Mouse (Mus musculus): ENCODE measurements around the gene Fam234b. TPM values are rescaled to one million over a fixed set of nuclear protein-coding genes. Genes with fewer than 3 reads are reported as not detected.
A peak's percentile ranks its signal among the peaks of the same experiment; 100 is the strongest.

Fam234b gene
- polyA plus RNA-seq, 1 experiment from 2014 or later: 105 TPM

DNA sequence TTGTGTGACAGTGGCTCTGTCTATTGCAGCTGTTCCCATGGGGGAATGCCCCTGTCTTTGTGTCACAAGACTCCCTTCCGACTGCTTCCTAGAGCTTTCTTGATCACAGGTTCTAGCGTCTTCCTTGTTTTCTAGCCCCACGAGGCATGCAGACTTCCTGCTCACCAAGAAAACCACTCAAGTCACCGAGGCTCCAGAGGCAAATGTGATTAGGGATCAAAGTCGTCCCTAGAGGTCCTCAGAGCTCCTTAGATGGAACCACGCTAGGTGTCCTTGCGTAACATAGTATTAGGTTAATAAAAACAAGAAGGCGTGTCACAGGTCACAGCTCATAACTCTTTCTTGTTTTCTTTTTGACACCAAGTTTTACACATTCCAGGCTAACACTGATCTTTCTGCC is 13.8 kb upstream of the Fam234b start:
- WGBS: 48% methylated on average over 8 of the region's 8 CpGs
- Histone ChIP-seq H3K4me2 (no peak overlapping the region), H3K4me3 (replicated peaks) (no peak overlapping the region), H3K27ac (replicated peaks) (no peak overlapping the region), H3K4me1 (no peaks in the 10 kb centered on the region), H3K9ac (replicated peaks) (no peak overlapping the region), H3K27me3 (replicated peaks) (no peaks in the 10 kb centered on the region), H3K9me3 (replicated peaks) (no peaks in the 10 kb centered on the region), H3K36me3 (no peaks in the 10 kb centered on the region)
- no peak for ATAC-seq (ENCODE audit: low FRiP score)

DNA sequence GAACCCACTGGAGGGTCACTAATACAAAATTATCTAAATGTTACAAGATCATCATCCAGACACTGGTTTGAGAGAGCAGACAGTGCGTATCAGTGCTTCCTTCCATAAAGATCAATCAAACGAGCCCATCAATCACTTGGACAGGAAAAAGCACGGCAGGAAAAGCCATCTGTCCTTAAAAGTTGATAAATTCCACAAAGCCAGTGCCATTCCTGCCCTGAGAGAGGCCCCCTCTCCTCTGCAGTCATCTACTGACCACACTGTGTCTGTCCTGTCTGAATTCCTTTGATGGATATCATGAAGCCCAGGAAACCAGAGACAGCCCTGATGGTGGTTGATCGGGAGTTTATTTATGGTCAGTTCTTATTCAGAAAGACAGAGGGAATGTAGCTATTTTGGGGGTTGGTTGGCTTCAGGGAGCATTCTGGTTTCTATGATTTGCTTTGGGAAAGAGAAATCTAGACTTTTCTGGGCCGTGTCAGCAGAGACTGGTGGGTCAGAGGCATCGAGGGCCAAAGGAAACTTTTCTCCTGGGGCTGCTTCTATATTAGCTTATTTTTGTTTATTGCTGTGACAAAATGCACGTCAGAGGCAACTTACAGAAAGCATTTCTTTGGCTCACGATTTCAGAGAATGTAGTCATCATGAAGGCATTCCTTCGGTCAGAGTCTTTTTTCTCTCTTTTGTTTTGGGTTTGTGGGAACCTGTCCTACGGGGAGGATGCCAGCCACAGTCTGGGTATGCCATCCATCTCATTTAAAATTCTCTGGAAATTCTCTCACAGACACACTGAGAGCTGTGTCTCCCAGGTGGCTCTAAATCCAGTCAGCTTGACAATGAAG is 10.5 kb upstream of the Fam234b start:
- 50% methylated on average over 10 of the region's 10 CpGs for WGBS

DNA sequence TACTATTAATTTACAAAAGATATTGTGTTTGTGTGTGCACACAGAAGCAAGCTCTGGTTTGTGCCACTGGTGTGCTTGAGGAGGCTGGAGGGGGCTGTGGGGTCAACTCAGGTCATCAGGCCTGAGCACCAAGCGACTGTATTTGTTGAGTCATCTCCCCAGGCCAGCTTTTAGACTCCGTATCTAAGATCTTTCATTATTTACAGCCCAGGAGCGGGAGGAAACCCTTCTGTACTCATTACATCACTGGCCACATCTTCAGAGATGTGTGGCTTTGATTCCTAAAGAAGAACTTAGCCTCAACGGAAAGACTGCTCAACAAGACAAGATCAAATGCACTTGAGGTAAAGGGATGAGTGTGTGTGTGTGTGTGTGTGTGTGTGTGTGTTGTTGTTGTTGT is 9.1 kb upstream of the Fam234b start:
- Histone ChIP-seq H3K36me3 (no peaks in the 10 kb centered on the region), H3K27me3 (replicated peaks) (no peaks in the 10 kb centered on the region), H3K9me3 (replicated peaks) (no peaks in the 10 kb centered on the region), H3K27ac (replicated peaks) (no peak overlapping the region), H3K4me1 (peaks cover 4% of the 10 kb centered on the region; the same call in 1 of the 2 replicates), H3K4me2 (no peak overlapping the region), H3K9ac (replicated peaks) (no peak overlapping the region), H3K4me3 (replicated peaks) (no peak overlapping the region)
- WGBS: 81% methylated on average over 4 of the region's 4 CpGs
- no peak for ATAC-seq (ENCODE audit: low FRiP score)

More for the DNA sequence above, 10.5 kb upstream of the Fam234b start:
- no peak for ATAC-seq (ENCODE audit: low FRiP score)
- H3K4me1 ChIP-seq: 0 out of 2 replicates have a peak, but pooled peaks cover 3% of the 10 kb centered on the region
- no peak overlapping the region for H3K4me2 ChIP-seq
- H3K4me3 ChIP-seq (replicated peaks): no peak overlapping the region
- no peak overlapping the region for H3K9ac ChIP-seq (replicated peaks)
- H3K27me3 ChIP-seq (replicated peaks): no peaks in the 10 kb centered on the region
- H3K9me3 ChIP-seq (replicated peaks): no peaks in the 10 kb centered on the region
- H3K36me3 ChIP-seq: no peaks in the 10 kb centered on the region
- H3K27ac ChIP-seq (replicated peaks): no peak overlapping the region

DNA sequence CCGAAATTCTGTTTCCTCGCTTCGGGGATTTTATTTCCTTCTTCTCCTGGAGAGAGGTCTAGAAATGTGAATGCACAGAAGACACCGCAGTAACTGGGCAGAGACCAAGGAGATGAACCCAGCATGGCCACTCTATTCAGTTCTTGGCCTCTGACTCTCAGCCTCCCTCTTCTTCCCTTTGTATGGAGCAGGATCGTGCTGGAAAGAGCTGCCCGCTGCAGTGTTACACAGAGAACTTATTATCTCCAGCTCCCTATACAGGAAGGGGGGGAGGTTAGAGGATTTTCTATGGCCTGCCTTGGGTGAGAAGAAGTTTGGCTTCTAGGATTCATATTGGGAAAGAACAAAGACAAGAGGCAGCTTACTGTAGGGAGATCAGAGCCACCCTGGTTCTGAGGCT is 7.7 kb upstream of the Fam234b start:
- 60% methylated on average over 6 of the region's 6 CpGs for WGBS
- peaks cover 6% of the 10 kb centered on the region; the same call in 1 of the 2 replicates for H3K4me1 ChIP-seq
- no peak for ATAC-seq (ENCODE audit: low FRiP score)

DNA sequence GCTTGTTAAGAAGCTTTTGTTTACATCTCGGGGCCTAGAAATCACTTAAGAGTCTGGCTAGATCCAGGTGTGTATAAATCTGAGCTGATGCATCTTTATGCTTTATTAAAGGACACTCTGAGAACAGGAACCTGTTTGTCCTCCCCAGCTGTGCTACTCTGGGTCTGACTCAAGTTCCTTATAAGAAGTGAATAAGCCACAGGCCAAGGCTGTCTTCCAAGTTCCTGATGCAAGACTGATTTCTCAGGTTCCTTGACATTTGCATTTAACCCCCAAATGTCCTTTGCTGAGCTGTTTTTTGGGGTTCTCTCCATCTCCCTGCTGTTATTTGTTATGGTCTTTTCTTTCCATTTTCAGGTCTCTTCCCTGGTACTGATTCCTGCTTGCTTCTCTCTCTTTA is 5.9 kb upstream of the Fam234b start:
- Histone ChIP-seq H3K27me3 (replicated peaks) (no peaks in the 10 kb centered on the region), H3K4me1 (peaks cover 6% of the 10 kb centered on the region; the same call in 1 of the 2 replicates), H3K9ac (replicated peaks) (no peak overlapping the region), H3K36me3 (no peaks in the 10 kb centered on the region), H3K4me3 (replicated peaks) (no peak overlapping the region), H3K27ac (replicated peaks) (no peak overlapping the region), H3K9me3 (replicated peaks) (no peaks in the 10 kb centered on the region), H3K4me2 (no peak overlapping the region)
- ATAC-seq (ENCODE audit: low FRiP score): no peak
- 67% methylated on average over 1 of the region's 1 CpGs for WGBS

More for the DNA sequence above, 7.7 kb upstream of the Fam234b start:
- no peak overlapping the region for H3K9ac ChIP-seq (replicated peaks)
- no peaks in the 10 kb centered on the region for H3K27me3 ChIP-seq (replicated peaks)
- H3K4me3 ChIP-seq (replicated peaks): no peak overlapping the region
- no peaks in the 10 kb centered on the region for H3K36me3 ChIP-seq
- no peak overlapping the region for H3K27ac ChIP-seq (replicated peaks)
- no peaks in the 10 kb centered on the region for H3K9me3 ChIP-seq (replicated peaks)
- H3K4me2 ChIP-seq: no peak overlapping the region

DNA sequence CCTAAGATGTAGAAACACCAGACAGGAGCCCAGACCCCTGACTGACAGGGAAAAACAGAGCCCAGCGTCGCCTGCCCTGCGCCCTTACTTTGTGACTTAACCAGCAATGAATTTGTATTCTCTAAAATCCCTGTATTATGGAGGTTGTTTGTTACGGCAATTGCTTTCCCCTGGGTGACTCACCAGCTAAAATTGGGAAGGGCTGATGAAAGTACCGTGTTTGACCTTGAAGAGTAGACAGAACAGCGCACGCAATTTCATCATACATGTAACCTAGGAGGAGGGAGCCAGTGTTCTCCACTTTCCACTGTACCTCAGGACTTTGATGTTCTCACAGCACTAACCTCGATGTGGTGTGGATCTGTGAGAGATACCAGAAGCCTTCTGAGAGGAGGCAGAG is 4.8 kb upstream of the Fam234b start:
- Histone ChIP-seq H3K4me3 (replicated peaks) (no peak overlapping the region), H3K9me3 (replicated peaks) (no peaks in the 10 kb centered on the region), H3K4me2 (no peak overlapping the region), H3K27me3 (replicated peaks) (no peaks in the 10 kb centered on the region), H3K9ac (replicated peaks) (no peak overlapping the region), H3K36me3 (no peaks in the 10 kb centered on the region), H3K27ac (replicated peaks) (no peak overlapping the region), H3K4me1 (peaks cover 10% of the 10 kb centered on the region)
- ATAC-seq (ENCODE audit: low FRiP score): no peak
- WGBS: 86% methylated on average over 8 of the region's 8 CpGs

DNA sequence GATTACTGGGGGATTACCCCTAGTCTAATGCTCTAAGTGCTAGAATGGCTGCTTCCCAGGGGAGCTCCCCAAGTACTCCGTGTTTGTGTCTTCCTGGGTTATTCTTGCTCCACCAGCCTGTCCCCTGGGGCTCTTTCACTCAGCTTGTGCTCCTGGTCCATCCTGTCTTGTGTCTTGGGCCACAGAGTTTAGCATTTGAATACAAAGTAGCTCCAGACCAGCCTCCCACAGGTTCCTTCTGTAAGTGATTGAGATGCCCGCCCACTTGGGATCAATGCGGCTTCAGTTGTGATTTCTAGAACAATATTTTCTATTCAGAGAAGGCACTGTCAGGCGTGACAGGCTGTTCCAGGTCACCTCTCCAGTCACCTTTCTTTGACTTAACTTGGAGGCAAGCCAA is 4.0 kb upstream of the Fam234b start:
- Histone ChIP-seq H3K36me3 (no peaks in the 10 kb centered on the region), H3K9me3 (replicated peaks) (no peaks in the 10 kb centered on the region), H3K4me1 (peaks cover 15% of the 10 kb centered on the region), H3K9ac (replicated peaks) (no peak overlapping the region), H3K4me2 (no peak overlapping the region), H3K27ac (replicated peaks) (no peak overlapping the region), H3K4me3 (replicated peaks) (no peak overlapping the region), H3K27me3 (replicated peaks) (no peaks in the 10 kb centered on the region)
- WGBS: 25% methylated on average over 4 of the region's 4 CpGs
- no peak for ATAC-seq (ENCODE audit: low FRiP score)

DNA sequence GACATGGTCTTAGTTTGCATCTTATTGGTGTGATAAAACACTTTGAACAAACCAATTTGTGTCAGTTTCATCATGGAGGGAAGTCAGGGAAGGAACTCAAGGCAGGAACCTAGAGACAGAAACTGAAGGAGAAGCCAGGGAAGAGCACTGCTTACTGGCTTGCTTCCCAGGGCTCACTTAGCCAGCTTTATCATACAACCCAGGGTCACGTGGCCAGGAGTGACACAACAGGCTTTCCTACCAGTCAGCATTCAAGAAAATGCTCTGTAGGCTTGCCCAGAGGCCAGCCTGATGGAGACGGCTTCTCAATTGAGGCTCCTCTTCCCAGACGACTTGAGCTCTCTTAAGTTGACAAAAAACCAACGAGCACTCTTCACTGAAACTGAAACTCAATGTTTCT is 2.9 kb upstream of the Fam234b start:
- Histone ChIP-seq H3K27ac (replicated peaks) (no peak overlapping the region), H3K4me3 (replicated peaks) (no peak overlapping the region), H3K36me3 (no peaks in the 10 kb centered on the region), H3K9me3 (replicated peaks) (no peaks in the 10 kb centered on the region), H3K27me3 (replicated peaks) (no peaks in the 10 kb centered on the region), H3K4me1 (peaks cover 25% of the 10 kb centered on the region), H3K4me2 (no peak overlapping the region), H3K9ac (replicated peaks) (no peak overlapping the region)
- no peak for ATAC-seq (ENCODE audit: low FRiP score)
- 81% methylated on average over 4 of the region's 4 CpGs for WGBS

DNA sequence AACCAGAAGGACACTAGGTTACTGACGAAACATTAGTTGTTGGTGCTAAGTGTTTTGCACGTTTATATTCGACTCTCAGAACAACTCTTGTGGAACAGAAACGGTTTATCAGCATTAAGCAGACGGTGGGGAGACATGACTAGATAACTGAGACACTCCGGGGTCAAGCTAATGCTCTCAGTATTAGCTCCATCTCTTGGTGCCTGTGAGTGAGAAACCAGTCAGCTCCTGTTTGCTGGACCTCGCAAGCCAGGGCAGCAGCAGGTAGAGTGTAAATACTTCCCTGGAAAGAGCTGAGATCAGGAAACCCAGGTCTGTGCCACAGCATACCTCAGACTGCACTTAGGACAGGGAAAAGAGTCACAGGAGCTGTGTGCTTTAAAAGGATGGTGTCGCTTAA is 1.1 kb upstream of the Fam234b start:
- Histone ChIP-seq H3K4me2 (no peak overlapping the region), H3K36me3 (no peaks in the 10 kb centered on the region), H3K9me3 (replicated peaks) (no peaks in the 10 kb centered on the region), H3K27me3 (replicated peaks) (no peaks in the 10 kb centered on the region), H3K27ac (replicated peaks) (no peak overlapping the region), H3K9ac (replicated peaks) (no peak overlapping the region), H3K4me1 (peaks cover 36% of the 10 kb centered on the region), H3K4me3 (replicated peaks) (no peak overlapping the region)
- WGBS: 86% methylated on average over 8 of the region's 8 CpGs
- ATAC-seq (ENCODE audit: low FRiP score): no peak

DNA sequence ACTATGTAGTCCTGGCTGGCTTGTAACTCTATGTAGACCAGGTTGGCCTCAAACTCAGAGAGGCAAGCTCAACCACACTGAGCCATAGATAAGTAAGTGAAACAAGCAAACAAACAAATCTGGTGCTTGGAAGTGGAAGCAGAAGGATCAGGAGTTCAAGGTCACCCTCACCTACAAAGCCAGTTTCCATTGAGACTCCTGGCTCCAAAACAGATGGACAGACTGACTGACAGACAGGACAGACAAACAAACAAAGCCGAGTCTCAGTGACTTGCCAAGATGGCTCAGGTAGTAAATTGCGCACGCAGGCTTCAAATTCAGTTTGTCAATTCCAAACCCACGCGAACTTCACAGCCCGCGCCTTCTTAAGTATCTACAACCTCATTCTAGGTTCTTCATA is 331 bp upstream of the Fam234b start:
- 20% methylated on average over 7 of the region's 7 CpGs for WGBS
- Histone ChIP-seq H3K27ac (replicated peaks) (peak overlapping the region; percentile 88), H3K36me3 (no peaks in the 10 kb centered on the region), H3K4me3 (replicated peaks) (peak overlapping the region; percentile 73), H3K4me1 (peaks cover 36% of the 10 kb centered on the region), H3K27me3 (replicated peaks) (no peaks in the 10 kb centered on the region), H3K9me3 (replicated peaks) (no peaks in the 10 kb centered on the region), H3K4me2 (peak overlapping the region; percentile 88), H3K9ac (replicated peaks) (peak overlapping the region; percentile 85)
- ATAC-seq (ENCODE audit: low FRiP score): no peak

DNA sequence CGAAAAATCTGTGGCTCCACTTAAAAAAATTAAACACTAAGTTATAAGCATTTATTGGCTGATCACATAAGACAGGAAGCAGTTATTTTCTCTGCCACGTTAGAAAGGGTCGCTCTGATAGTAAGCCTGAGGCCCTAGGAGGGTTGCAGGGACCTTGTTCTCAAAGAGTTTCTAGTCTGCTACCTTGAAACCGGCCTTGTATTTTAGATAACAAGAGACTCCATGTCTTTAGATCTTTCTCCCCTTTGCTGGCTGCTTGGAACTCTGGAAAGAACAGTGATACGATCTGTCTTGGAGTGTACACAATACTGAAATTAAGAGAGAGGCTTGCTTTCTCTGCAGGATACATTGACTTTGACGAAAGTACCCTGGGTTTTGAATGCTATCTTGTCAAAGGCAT is 949 bp downstream of the Fam234b start:
- no peaks in the 10 kb centered on the region for H3K27me3 ChIP-seq (replicated peaks)
- no peaks in the 10 kb centered on the region for H3K36me3 ChIP-seq
- H3K4me1 ChIP-seq: peaks cover 34% of the 10 kb centered on the region
- peak overlapping the region; percentile 73 for H3K4me3 ChIP-seq (replicated peaks)
- H3K27ac ChIP-seq (replicated peaks): peak overlapping the region; percentile 88
- H3K4me2 ChIP-seq: peak overlapping the region; percentile 88
- peak overlapping the region; percentile 85 for H3K9ac ChIP-seq (replicated peaks)
- H3K9me3 ChIP-seq (replicated peaks): no peaks in the 10 kb centered on the region
- WGBS: 40% methylated on average over 6 of the region's 6 CpGs
- ATAC-seq (ENCODE audit: low FRiP score): no peak

DNA sequence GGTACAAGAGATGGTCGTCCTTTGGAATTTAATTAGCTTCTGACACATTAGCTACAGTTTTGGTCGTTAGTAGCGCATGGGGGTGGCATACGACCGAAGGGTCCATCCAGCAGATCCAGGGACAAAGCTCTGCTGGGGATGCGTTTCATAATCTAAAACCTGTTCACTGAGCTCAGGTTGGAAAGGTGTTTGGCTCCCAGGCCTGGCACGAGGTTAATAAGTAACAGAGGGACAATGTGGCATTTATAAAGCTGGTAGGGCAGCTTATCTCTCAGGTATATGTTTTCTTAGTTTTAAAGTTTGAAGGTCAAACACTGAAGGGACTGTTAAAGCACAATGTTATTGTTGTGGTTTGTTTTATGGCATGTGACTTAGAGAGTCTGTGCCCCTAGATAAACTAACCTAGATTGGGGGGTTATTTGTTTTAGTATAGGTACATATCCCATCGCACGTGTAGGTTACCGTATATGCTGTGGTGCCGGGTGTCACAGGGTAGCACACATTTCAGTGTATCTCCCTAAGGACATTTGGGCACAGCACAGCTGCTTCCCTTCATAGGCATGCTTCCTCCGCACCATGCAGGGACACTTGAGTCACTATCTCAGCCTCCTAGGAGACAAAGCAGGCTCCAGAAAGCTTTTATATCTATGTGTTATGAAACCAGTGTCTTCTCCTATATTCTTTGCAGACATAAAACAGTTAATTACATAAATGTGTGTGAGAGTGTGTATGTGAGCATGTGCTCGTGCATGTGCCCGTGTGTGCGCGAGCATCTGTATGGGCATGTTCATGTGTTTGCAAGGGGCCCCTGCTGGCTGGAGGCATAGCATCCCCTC is 2.6 kb downstream of the Fam234b start:
- Histone ChIP-seq H3K27ac (replicated peaks) (no peak overlapping the region), H3K27me3 (replicated peaks) (no peaks in the 10 kb centered on the region), H3K4me2 (peak overlapping the region; percentile 88; the same call in 1 of the 2 replicates), H3K36me3 (no peaks in the 10 kb centered on the region), H3K9ac (replicated peaks) (peak overlapping the region; percentile 5; the same call in 1 of the 2 replicates), H3K4me1 (peaks cover 33% of the 10 kb centered on the region), H3K9me3 (replicated peaks) (no peaks in the 10 kb centered on the region), H3K4me3 (replicated peaks) (no peak overlapping the region)
- no peak for ATAC-seq (ENCODE audit: low FRiP score)
- WGBS: 78% methylated on average over 16 of the region's 16 CpGs

Data from neural tube, embryonic 15.5 days (tissue).